Mouse (Mus musculus) testis, postnatal 10 days (tissue): ENCODE data around the gene Mpp2.

ENCODE experiments used
- DNase-seq: peaks from one replicate; pipeline ENCODE4 v3.0.0; 2021; ENCODE audit warnings: low spot score

Gene Mpp2

GRCm38 (mm10) chr11:102008954-102009637 is 79.2 kb downstream of the Mpp2 start:
- no peak for DNase-seq

- DNase-seq: no peak
Measured at GRCm38 (mm10) chr11:102008372-102008771, 79.9 kb downstream of the Mpp2 start.
